ENCODE assay signal across 29 mouse cellular contexts in the genomic region with DNA sequence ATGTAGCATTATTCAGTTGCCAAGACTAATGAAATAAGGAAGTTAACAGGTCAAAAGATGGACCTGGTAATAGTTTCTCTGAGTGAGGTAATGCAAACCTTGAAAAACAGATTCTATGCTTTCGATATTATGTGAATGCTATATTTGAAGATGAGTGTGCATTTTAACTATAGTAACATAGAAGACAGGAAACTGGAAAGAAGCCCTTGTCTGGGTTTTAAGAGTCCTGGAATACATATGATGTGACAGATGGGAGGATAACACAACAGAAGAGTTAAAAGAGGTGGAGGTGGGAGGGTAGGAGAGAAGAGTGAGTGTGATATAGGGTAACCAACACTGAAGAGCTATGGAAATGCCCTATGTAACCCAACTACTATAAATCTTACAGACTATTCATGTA.
"Had no signal": no experiment of that assay in that cellular context is flagged by ENCODE, and none has a peak within 500 bp of the region (broad histone marks: within the 10 kb centered on the region; RNA-seq: fewer than 3 reads in every experiment).

No protein-coding gene starts in this region.

- H3K4me3 ChIP-seq: embryonic facial prominence, embryonic 10.5 days; embryonic facial prominence, embryonic 12.5 days; embryonic facial prominence, embryonic 13.5 days; embryonic facial prominence, embryonic 15.5 days; erythroblast, embryonic 14.5 days; forebrain, embryonic 10.5 days; forebrain, embryonic 12.5 days; forebrain, embryonic 13.5 days; forebrain, embryonic 15.5 days; gastrocnemius, adult 2 months; heart, adult 2 months had no signal

- H3K4me1 ChIP-seq: embryonic facial prominence, embryonic 10.5 days; embryonic facial prominence, embryonic 12.5 days; embryonic facial prominence, embryonic 13.5 days; embryonic facial prominence, embryonic 15.5 days; forebrain, embryonic 12.5 days; forebrain, embryonic 13.5 days; forebrain, embryonic 15.5 days had no signal

- ATAC-seq: forebrain, embryonic 13.5 days; forebrain, embryonic 14.5 days; forebrain, embryonic 15.5 days; forebrain, embryonic 16.5 days; forebrain, postnatal 0 days had no signal

- H3K9me3 ChIP-seq: embryonic facial prominence, embryonic 10.5 days; embryonic facial prominence, embryonic 12.5 days; embryonic facial prominence, embryonic 13.5 days; embryonic facial prominence, embryonic 15.5 days; forebrain, embryonic 10.5 days; forebrain, embryonic 12.5 days; forebrain, embryonic 13.5 days; forebrain, embryonic 15.5 days had no signal

- H3K27ac ChIP-seq: embryonic facial prominence, embryonic 10.5 days; embryonic facial prominence, embryonic 12.5 days; embryonic facial prominence, embryonic 13.5 days; embryonic facial prominence, embryonic 15.5 days; forebrain, embryonic 10.5 days; forebrain, embryonic 12.5 days; forebrain, embryonic 13.5 days; forebrain, embryonic 15.5 days; gastrocnemius, adult 2 months; heart, adult 2 months had no signal

- DNase-seq: cerebellum, adult 2 months; cerebellum, adult 8-10 months; cerebellum, adult 9-10 months; cerebellum, adult 9-11 months; cerebellum, postnatal 10 days; cerebellum, postnatal 14 days; cerebellum, postnatal 25 days; cerebellum, postnatal 36 days; embryo, embryonic 11 days; forebrain, postnatal 0 days; gastrocnemius, adult 2 months; gastrocnemius, postnatal 10 days; gastrocnemius, postnatal 14 days; gastrocnemius, postnatal 25 days; gastrocnemius, postnatal 36 days; heart, adult 11 months; heart, adult 18-20 months; heart, adult 2 months had no signal

- H3K4me2 ChIP-seq: embryonic facial prominence, embryonic 12.5 days; embryonic facial prominence, embryonic 13.5 days; embryonic facial prominence, embryonic 15.5 days; forebrain, embryonic 12.5 days; forebrain, embryonic 13.5 days; forebrain, embryonic 15.5 days had no signal

- H3K36me3 ChIP-seq: embryonic facial prominence, embryonic 10.5 days; embryonic facial prominence, embryonic 12.5 days; embryonic facial prominence, embryonic 13.5 days; embryonic facial prominence, embryonic 15.5 days; forebrain, embryonic 10.5 days; forebrain, embryonic 12.5 days; forebrain, embryonic 15.5 days had no signal

- H3K9ac ChIP-seq: embryonic facial prominence, embryonic 12.5 days; embryonic facial prominence, embryonic 13.5 days; embryonic facial prominence, embryonic 15.5 days; forebrain, embryonic 12.5 days; forebrain, embryonic 13.5 days; forebrain, embryonic 15.5 days; forebrain, postnatal 0 days had no signal

- H3K27me3 ChIP-seq: embryonic facial prominence, embryonic 12.5 days; embryonic facial prominence, embryonic 13.5 days; embryonic facial prominence, embryonic 15.5 days; forebrain, embryonic 12.5 days; forebrain, embryonic 13.5 days; forebrain, embryonic 15.5 days had no signal
